Mouse (Mus musculus) heart, postnatal 4 days (tissue): ENCODE data around the gene Pik3r2. TPM values are rescaled to one million over a fixed set of nuclear protein-coding genes. Genes with fewer than 3 reads are reported as not detected.
"Not testable (repeated sequence)": the region's sequence is repeated elsewhere in the genome, so short reads cannot be mapped to it uniquely, and the experiment has no call there.

Source experiments
- DNase-seq: peaks from one replicate; pipeline ENCODE4 v3.0.0; 2021
- total RNA-seq, 2 experiments: library from RNA; stranded (reverse); gene quantifications; 2 replicates each; pipeline ENCODE4 v1.2.3; 2021

The Pik3r2 gene
- 10 to 100 TPM; 36.0 to 39.2 TPM for total RNA-seq

GRCm38 (mm10) chr8:70776496-70777444, at the start of gene Pik3r2:
Gene Pik3r2, minus strand, starts transcription at chr8:70776713.
- DNase-seq, result peak; percentile 99

- no peak for DNase-seq
Observed at GRCm38 (mm10) chr8:70825816-70826215, 49.3 kb upstream of the Pik3r2 start.

- no peak for DNase-seq
Observed at GRCm38 (mm10) chr8:70823802-70824201, 47.3 kb upstream of the Pik3r2 start.

- DNase-seq, result not testable (repeated sequence)
Observed at GRCm38 (mm10) chr8:70822594-70822993, 46.1 kb upstream of the Pik3r2 start.

GRCm38 (mm10) chr8:70821992-70822391, 45.5 kb upstream of the Pik3r2 start:
- DNase-seq, result no peak

- DNase-seq, result peak; percentile 82
Observed at GRCm38 (mm10) chr8:70821399-70821962, 45.0 kb upstream of the Pik3r2 start.

- DNase-seq, result peak; percentile 74
Observed at GRCm38 (mm10) chr8:70820101-70820935, 43.8 kb upstream of the Pik3r2 start.

- no peak for DNase-seq
Observed at GRCm38 (mm10) chr8:70816679-70817078, 40.2 kb upstream of the Pik3r2 start.

GRCm38 (mm10) chr8:70812885-70813284, 36.4 kb upstream of the Pik3r2 start:
- no peak for DNase-seq

GRCm38 (mm10) chr8:70812055-70812454, 35.5 kb upstream of the Pik3r2 start:
- no peak for DNase-seq

- no peak for DNase-seq
Observed at GRCm38 (mm10) chr8:70810962-70811680, 34.6 kb upstream of the Pik3r2 start.

- no peak for DNase-seq
Observed at GRCm38 (mm10) chr8:70808955-70809701, 32.6 kb upstream of the Pik3r2 start.

GRCm38 (mm10) chr8:70808239-70808638, 31.7 kb upstream of the Pik3r2 start, which contains the start of gene Il12rb1:
Gene Il12rb1, plus strand, starts transcription at chr8:70808449.
- no peak for DNase-seq

- DNase-seq, result no peak
Observed at GRCm38 (mm10) chr8:70807304-70807703, 30.8 kb upstream of the Pik3r2 start.

GRCm38 (mm10) chr8:70806541-70806940, 30.0 kb upstream of the Pik3r2 start:
- DNase-seq, result no peak

GRCm38 (mm10) chr8:70804481-70805206, 28.1 kb upstream of the Pik3r2 start, which contains the start of gene Mast3:
Gene Mast3, minus strand, starts transcription at chr8:70805054.
- DNase-seq, result peak; percentile 89

- DNase-seq, result peak; percentile 43
Observed at GRCm38 (mm10) chr8:70803761-70804480, 27.4 kb upstream of the Pik3r2 start.

GRCm38 (mm10) chr8:70802786-70803510, 26.4 kb upstream of the Pik3r2 start:
- DNase-seq, result no peak

GRCm38 (mm10) chr8:70801830-70802229, 25.3 kb upstream of the Pik3r2 start:
- no peak for DNase-seq
